Mouse (Mus musculus) hindbrain, postnatal 0 days (tissue): ENCODE measurements around the gene Ercc6l. TPM values are rescaled to one million over a fixed set of nuclear protein-coding genes. Genes with fewer than 3 reads are reported as not detected.
"Not testable (repeated sequence)": the region's sequence is repeated elsewhere in the genome, so short reads cannot be mapped to it uniquely, and the experiment has no call there.

ENCODE experiments used
- ATAC-seq: fragments of 200-750 bp; cut with Nextera tagmentation; 2 replicates; pipeline ENCODE4 v1.8.0; 2017; ENCODE audit warnings: mild to moderate bottlenecking, moderate TSS enrichment, moderate library complexity
- DNase-seq: peaks from one replicate; pipeline ENCODE4 v3.0.0-alpha.2; 2015; ENCODE audit warnings: low spot score
- H3K27ac ChIP-seq: fragments of 300-500 bp; sonication (generic); 2 replicates; pipeline ENCODE4 v1.5.1; 2014; ENCODE audit warnings: mild to moderate bottlenecking
- H3K27me3 ChIP-seq: fragments of 300-500 bp; sonication (generic); 2 replicates; pipeline ENCODE4 v1.6.1; 2014; ENCODE audit warnings: low read length, mixed read lengths; ENCODE audit not compliant: insufficient read depth
- H3K36me3 ChIP-seq: fragments of 300-500 bp; sonication (generic); 2 replicates; pipeline ENCODE4 v1.6.1; 2014; ENCODE audit warnings: low read length, mixed read lengths; ENCODE audit not compliant: insufficient read depth
- H3K4me1 ChIP-seq: fragments of 300-500 bp; sonication (generic); 2 replicates; pipeline ENCODE4 v1.6.1; 2014; ENCODE audit warnings: antibody characterized with exemption, low read length, mixed read lengths; ENCODE audit not compliant: insufficient read depth
- H3K4me2 ChIP-seq: fragments of 300-500 bp; sonication (generic); 2 replicates; pipeline ENCODE4 v1.6.1; 2014; ENCODE audit warnings: low read depth, mild to moderate bottlenecking, low read length, moderate library complexity, mixed read lengths
- H3K4me3 ChIP-seq: fragments of 300-500 bp; sonication (generic); 2 replicates; pipeline ENCODE4 v1.5.1; 2014; ENCODE audit warnings: low read length
- H3K9ac ChIP-seq: fragments of 300-500 bp; sonication (generic); replicated peaks from 2 replicates; pipeline ENCODE4 v1.6.1; 2014; ENCODE audit warnings: mild to moderate bottlenecking, low read length, moderate library complexity, mixed read lengths
- H3K9me3 ChIP-seq: fragments of 300-500 bp; sonication (generic); 2 replicates; pipeline ENCODE4 v1.6.1; 2016; ENCODE audit warnings: low read length, mixed read lengths
- CTCF ChIP-seq: IDR thresholded peaks from 2 replicates; pipeline ENCODE4 v1.5.1; 2016; ENCODE audit warnings: antibody characterized with exemption, control low read depth, low read depth
- whole genome bisulfite sequencing: fragments of 180-500 bp; shearing (Covaris S2); extraction: QIAGEN DNeasy Blood & Tissue Kit; methylation state at CpG from one replicate; pipeline ENCODE4 v1.1.7; 2014; 5-methylcytosine and 5-hydroxymethylcytosine counted together
- polyA plus RNA-seq: library from polyadenylated mRNA; unstranded; fragments of >200 nt; fragmentation: Nextera tagmentation; extraction: Ambion mirVana; gene quantifications from 2 replicates; pipeline ENCODE4 v1.2.1, GENCODE M21; 2015
- total RNA-seq: library from RNA; depleted of rRNA; stranded (reverse); fragments of >200 nt; gene quantifications from 2 replicates; pipeline ENCODE4 v1.2.3, GENCODE M21; 2014; rRNA removed

Gene Ercc6l
- total and polyA plus RNA-seq, 2 experiments from 2014 or later = 0.90 to 1.8 TPM

DNA sequence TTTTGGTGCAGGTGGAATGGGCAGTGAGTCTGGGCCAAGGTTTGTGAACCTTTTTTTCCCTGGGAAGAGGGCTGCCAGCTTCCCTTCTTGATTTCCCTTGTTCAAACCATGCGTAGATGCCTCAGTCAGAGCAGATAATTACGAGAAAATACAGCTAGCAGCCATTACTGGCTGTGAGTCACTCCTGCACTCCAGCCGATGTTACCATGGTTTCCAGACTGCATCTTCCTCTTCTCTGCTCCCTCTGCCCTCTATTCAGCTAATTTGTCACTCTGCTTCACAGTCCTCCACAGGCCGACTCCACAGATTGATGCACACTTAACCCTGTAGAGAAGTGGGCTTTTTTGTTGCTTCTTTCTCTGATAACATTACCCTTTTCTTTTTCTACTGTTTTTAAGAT, 41.2 kb downstream of the Ercc6l start:
- no peaks in the 10 kb centered on the region for H3K4me1 ChIP-seq
- H3K27ac ChIP-seq = peak overlapping the region; percentile 52; the same call in 1 of the 2 replicates
- H3K9me3 ChIP-seq = no peaks in the 10 kb centered on the region
- no peaks in the 10 kb centered on the region for H3K36me3 ChIP-seq
- no peak overlapping the region for H3K4me2 ChIP-seq
- DNase-seq (peak; percentile 28), ATAC-seq (no peak)
- TF ChIP-seq CTCF = no peak
- H3K4me3 ChIP-seq = no peak overlapping the region
- H3K27me3 ChIP-seq = no peaks in the 10 kb centered on the region
- 31% methylated on average over 4 of the region's 4 CpGs for WGBS
- no peak overlapping the region for H3K9ac ChIP-seq

DNA sequence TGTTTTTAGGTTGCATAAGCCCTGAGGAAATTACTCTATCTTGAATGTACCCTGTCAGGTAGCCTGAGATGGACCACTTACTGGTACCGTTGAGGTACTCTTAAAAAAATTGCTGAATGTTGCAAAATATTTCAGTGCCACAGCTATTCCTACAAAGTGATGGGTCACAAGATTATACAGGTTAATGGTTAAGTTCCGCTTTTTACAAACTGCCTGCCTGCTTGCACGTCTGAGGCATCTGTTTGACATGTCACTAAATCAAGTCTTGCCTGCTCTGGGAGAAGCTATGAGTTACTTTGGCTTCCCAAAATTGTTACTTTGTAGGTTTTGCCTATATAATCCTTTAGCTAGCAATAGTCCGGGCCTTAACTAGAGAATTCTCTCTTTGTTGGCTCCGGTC, 47.5 kb downstream of the Ercc6l start:
- not testable (repeated sequence) for H3K4me1 ChIP-seq, DNase-seq, H3K27me3 ChIP-seq, H3K9me3 ChIP-seq, H3K36me3 ChIP-seq, ATAC-seq, H3K27ac ChIP-seq, H3K4me3 ChIP-seq, H3K9ac ChIP-seq, H3K4me2 ChIP-seq
- WGBS = 83% methylated on average over 5 of the region's 5 CpGs

GRCm38 (mm10) chrX:102103830-102104229, 53.1 kb downstream of the Ercc6l start:
- not testable (repeated sequence) for H3K9me3 ChIP-seq, H3K27ac ChIP-seq, H3K4me2 ChIP-seq, DNase-seq, H3K4me1 ChIP-seq, H3K4me3 ChIP-seq, H3K9ac ChIP-seq, H3K36me3 ChIP-seq, H3K27me3 ChIP-seq, ATAC-seq
- 74% methylated on average over 2 of the region's 2 CpGs for WGBS

- H3K36me3 ChIP-seq = no peaks in the 10 kb centered on the region
- no peak for TF ChIP-seq CTCF
- no peak overlapping the region for H3K4me2 ChIP-seq
- no peaks in the 10 kb centered on the region for H3K9me3 ChIP-seq
- no peak overlapping the region for H3K27ac ChIP-seq
- H3K4me1 ChIP-seq = no peaks in the 10 kb centered on the region
- no peak for ATAC-seq
- no peak overlapping the region for H3K9ac ChIP-seq
- DNase-seq = no peak
- H3K4me3 ChIP-seq = no peak overlapping the region
- H3K27me3 ChIP-seq = no peaks in the 10 kb centered on the region
- 64% methylated on average over 7 of the region's 7 CpGs for WGBS
Observed at GRCm38 (mm10) chrX:102101886-102102285, 55.0 kb downstream of the Ercc6l start.

- Histone ChIP-seq H3K27me3 (no peaks in the 10 kb centered on the region), H3K36me3 (no peaks in the 10 kb centered on the region), H3K27ac (no peak overlapping the region), H3K4me2 (no peak overlapping the region), H3K4me1 (no peaks in the 10 kb centered on the region), H3K9me3 (no peaks in the 10 kb centered on the region), H3K4me3 (no peak overlapping the region), H3K9ac (no peak overlapping the region)
- no peak for ATAC-seq
- no peak for TF ChIP-seq CTCF
- WGBS = 73% methylated on average over 7 of the region's 7 CpGs
- DNase-seq = no peak
Observed at GRCm38 (mm10) chrX:102094381-102094904, 62.4 kb downstream of the Ercc6l start.

Other genes starting within 250 kb of the Ercc6l start
- gene Rtl5, start 85.8 kb downstream of the Ercc6l start, total RNA-seq = 23.7 and 33.8 TPM in 2 replicates
- gene Rtl5, start 85.8 kb downstream of the Ercc6l start, polyA plus RNA-seq = 3.6 and 4.8 TPM in 2 replicates
- 2.2 and 5.3 TPM in 2 replicates for gene Pin4, start 37.6 kb downstream of the Ercc6l start, total RNA-seq
- gene Pin4, start 37.6 kb downstream of the Ercc6l start, polyA plus RNA-seq = 50.1 and 57.6 TPM in 2 replicates
- gene Rps4x, start 32.3 kb upstream of the Ercc6l start, total RNA-seq = 649 and 725 TPM in 2 replicates
- 376 and 394 TPM in 2 replicates for gene Rps4x, start 32.3 kb upstream of the Ercc6l start, polyA plus RNA-seq
- gene Cited1, start 95.1 kb upstream of the Ercc6l start, total RNA-seq = 5.4 and 21.2 TPM in 2 replicates
- gene Cited1, start 95.1 kb upstream of the Ercc6l start, polyA plus RNA-seq = 18.2 and 20.5 TPM in 2 replicates